Mouse (Mus musculus) forebrain, embryonic 12.5 days (tissue): ENCODE data around the gene Adamts18. TPM values are rescaled to one million over a fixed set of nuclear protein-coding genes. Genes with fewer than 3 reads are reported as not detected.

Experiments used
- ATAC-seq: fragments of 200-750 bp; cut with Nextera tagmentation; 2 replicates; pipeline ENCODE4 v1.8.0; 2017; ENCODE audit warnings: moderate TSS enrichment; ENCODE audit not compliant: low FRiP score
- H3K27ac ChIP-seq: fragments of 300-500 bp; sonication (generic); 2 replicates; pipeline ENCODE4 v1.5.1; 2016; ENCODE audit warnings: mild to moderate bottlenecking
- H3K27me3 ChIP-seq: fragments of 300-500 bp; sonication (generic); 2 replicates; pipeline ENCODE4 v1.6.1; 2016; ENCODE audit warnings: mild to moderate bottlenecking
- H3K36me3 ChIP-seq: fragments of 300-500 bp; sonication (generic); replicated peaks from 2 replicates; pipeline ENCODE4 v1.6.1; 2016; ENCODE audit warnings: mild to moderate bottlenecking
- H3K4me1 ChIP-seq: fragments of 300-500 bp; sonication (generic); 2 replicates; pipeline ENCODE4 v1.6.1; 2016
- H3K4me2 ChIP-seq: fragments of 300-500 bp; sonication (generic); 2 replicates; pipeline ENCODE4 v1.6.1; 2016; ENCODE audit warnings: mild to moderate bottlenecking, moderate library complexity
- H3K4me3 ChIP-seq: fragments of 300-500 bp; sonication (generic); replicated peaks from 2 replicates; pipeline ENCODE4 v1.5.1; 2016; ENCODE audit warnings: mild to moderate bottlenecking
- H3K9ac ChIP-seq: fragments of 300-500 bp; sonication (generic); 2 replicates; pipeline ENCODE4 v1.6.1; 2016; ENCODE audit warnings: mild to moderate bottlenecking
- H3K9me3 ChIP-seq: fragments of 300-500 bp; sonication (generic); 2 replicates; pipeline ENCODE4 v1.6.1; 2016
- WGBS: fragments of 180-500 bp; shearing (Covaris S2); methylation state at CpG from one replicate; pipeline ENCODE4 v1.1.7; 2016; 5-methylcytosine and 5-hydroxymethylcytosine counted together
- polyA plus RNA-seq: library from polyadenylated mRNA; unstranded; fragments of >200 nt; fragmentation: Nextera tagmentation; extraction: Ambion mirVana; gene quantifications from 2 replicates; pipeline ENCODE4 v1.2.1, GENCODE M21; 2016

Adamts18 gene
- polyA plus RNA-seq, 1 experiment from 2014 or later = 5.6 TPM

- no peaks in the 10 kb centered on the region for H3K9me3 ChIP-seq
- H3K4me1 ChIP-seq = 0 out of 2 replicates have a peak, but pooled peaks cover 3% of the 10 kb centered on the region
- no CpG with 5 or more reads among the region's 3 CpGs for WGBS
- H3K4me2 ChIP-seq = no peak overlapping the region
- no peaks in the 10 kb centered on the region for H3K27me3 ChIP-seq
- H3K9ac ChIP-seq = no peak overlapping the region
- no peak overlapping the region for H3K4me3 ChIP-seq
- no peak for ATAC-seq
- no peak overlapping the region for H3K27ac ChIP-seq
- H3K36me3 ChIP-seq = no peaks in the 10 kb centered on the region
Observed at GRCm38 (mm10) chr8:113783711-113784110, 64.8 kb downstream of the Adamts18 start.

GRCm38 (mm10) chr8:113781554-113781953 is 67.0 kb downstream of the Adamts18 start:
- no peaks in the 10 kb centered on the region for H3K9me3 ChIP-seq
- no peaks in the 10 kb centered on the region for H3K27me3 ChIP-seq
- no peak overlapping the region for H3K4me2 ChIP-seq
- ATAC-seq = no peak
- H3K36me3 ChIP-seq = no peaks in the 10 kb centered on the region
- H3K27ac ChIP-seq = no peak overlapping the region
- 26% methylated on average over 2 of the region's 2 CpGs for WGBS
- no peak overlapping the region for H3K9ac ChIP-seq
- 0 out of 2 replicates have a peak, but pooled peaks cover 3% of the 10 kb centered on the region for H3K4me1 ChIP-seq
- H3K4me3 ChIP-seq = no peak overlapping the region

GRCm38 (mm10) chr8:113775361-113775760 is 73.2 kb downstream of the Adamts18 start:
- no peaks in the 10 kb centered on the region for H3K9me3 ChIP-seq
- H3K27ac ChIP-seq = no peak overlapping the region
- no peaks in the 10 kb centered on the region for H3K27me3 ChIP-seq
- H3K36me3 ChIP-seq = no peaks in the 10 kb centered on the region
- H3K4me2 ChIP-seq = no peak overlapping the region
- H3K4me1 ChIP-seq = no peaks in the 10 kb centered on the region
- no peak overlapping the region for H3K4me3 ChIP-seq
- H3K9ac ChIP-seq = no peak overlapping the region
- 82% methylated on average over 6 of the region's 6 CpGs for WGBS
- no peak for ATAC-seq

- no peak overlapping the region for H3K9ac ChIP-seq
- no peak for ATAC-seq
- 24% methylated on average over 8 of the region's 8 CpGs for WGBS
Observed at GRCm38 (mm10) chr8:113768861-113769410, 79.6 kb downstream of the Adamts18 start.

GRCm38 (mm10) chr8:113765121-113765520 is 83.4 kb downstream of the Adamts18 start:
- Histone ChIP-seq H3K4me3 (no peak overlapping the region), H3K9ac (no peak overlapping the region), H3K27ac (no peak overlapping the region), H3K4me1 (no peaks in the 10 kb centered on the region), H3K9me3 (no peaks in the 10 kb centered on the region), H3K27me3 (no peaks in the 10 kb centered on the region), H3K36me3 (no peaks in the 10 kb centered on the region), H3K4me2 (no peak overlapping the region)
- WGBS = 82% methylated on average over 4 of the region's 4 CpGs
- no peak for ATAC-seq

More at GRCm38 (mm10) chr8:113768861-113769410, 79.6 kb downstream of the Adamts18 start:
- Histone ChIP-seq H3K27ac (no peak overlapping the region), H3K4me2 (no peak overlapping the region; the same call in 1 of the 2 replicates), H3K27me3 (no peaks in the 10 kb centered on the region), H3K9me3 (no peaks in the 10 kb centered on the region), H3K36me3 (no peaks in the 10 kb centered on the region), H3K4me3 (no peak overlapping the region), H3K4me1 (no peaks in the 10 kb centered on the region)

GRCm38 (mm10) chr8:113763592-113764355 is 84.8 kb downstream of the Adamts18 start:
- H3K4me1 ChIP-seq = no peaks in the 10 kb centered on the region
- H3K36me3 ChIP-seq = no peaks in the 10 kb centered on the region
- H3K9ac ChIP-seq = no peak overlapping the region
- no peak for ATAC-seq
- H3K27me3 ChIP-seq = no peaks in the 10 kb centered on the region
- H3K4me3 ChIP-seq = no peak overlapping the region
- 87% methylated on average over 10 of the region's 10 CpGs for WGBS
- H3K9me3 ChIP-seq = no peaks in the 10 kb centered on the region
- H3K4me2 ChIP-seq = no peak overlapping the region
- no peak overlapping the region for H3K27ac ChIP-seq

- Histone ChIP-seq H3K36me3 (no peaks in the 10 kb centered on the region), H3K4me3 (no peak overlapping the region), H3K27ac (no peak overlapping the region), H3K9ac (no peak overlapping the region), H3K9me3 (no peaks in the 10 kb centered on the region), H3K27me3 (no peaks in the 10 kb centered on the region), H3K4me1 (no peaks in the 10 kb centered on the region), H3K4me2 (no peak overlapping the region)
- WGBS = 79% methylated on average over 6 of the region's 6 CpGs
- no peak for ATAC-seq
Observed at GRCm38 (mm10) chr8:113762101-113762500, 86.4 kb downstream of the Adamts18 start.

GRCm38 (mm10) chr8:113755866-113756265 is 92.7 kb downstream of the Adamts18 start:
- ATAC-seq = no peak

GRCm38 (mm10) chr8:113753153-113753552 is 95.4 kb downstream of the Adamts18 start:
- 0 out of 2 replicates have a peak, but pooled peaks cover 5% of the 10 kb centered on the region for H3K4me1 ChIP-seq
- no peaks in the 10 kb centered on the region for H3K9me3 ChIP-seq
- H3K27me3 ChIP-seq = no peaks in the 10 kb centered on the region
- no peak for ATAC-seq
- no peaks in the 10 kb centered on the region for H3K36me3 ChIP-seq
- H3K27ac ChIP-seq = no peak overlapping the region
- no peak overlapping the region for H3K4me2 ChIP-seq
- WGBS = 90% methylated on average over 2 of the region's 2 CpGs
- no peak overlapping the region for H3K9ac ChIP-seq
- no peak overlapping the region for H3K4me3 ChIP-seq

More at GRCm38 (mm10) chr8:113755866-113756265, 92.7 kb downstream of the Adamts18 start:
- Histone ChIP-seq H3K4me3 (no peak overlapping the region), H3K4me1 (0 out of 2 replicates have a peak, but pooled peaks cover 5% of the 10 kb centered on the region), H3K27me3 (no peaks in the 10 kb centered on the region), H3K9me3 (no peaks in the 10 kb centered on the region), H3K9ac (no peak overlapping the region), H3K27ac (no peak overlapping the region), H3K36me3 (no peaks in the 10 kb centered on the region), H3K4me2 (no peak overlapping the region)
- WGBS = 61% methylated on average over 5 of the region's 5 CpGs

- no peak overlapping the region for H3K9ac ChIP-seq
- H3K9me3 ChIP-seq = no peaks in the 10 kb centered on the region
- no peak overlapping the region for H3K27ac ChIP-seq
- H3K4me3 ChIP-seq = no peak overlapping the region
- no peak for ATAC-seq
- H3K4me1 ChIP-seq = 0 out of 2 replicates have a peak, but pooled peaks cover 5% of the 10 kb centered on the region
- H3K4me2 ChIP-seq = no peak overlapping the region
- no peaks in the 10 kb centered on the region for H3K27me3 ChIP-seq
- WGBS = 77% methylated on average over 3 of the region's 3 CpGs
- H3K36me3 ChIP-seq = no peaks in the 10 kb centered on the region
Observed at GRCm38 (mm10) chr8:113752349-113752748, 96.2 kb downstream of the Adamts18 start.

- 88% methylated on average over 9 of the region's 9 CpGs for WGBS
- 0 out of 2 replicates have a peak, but pooled peaks cover 1% of the 10 kb centered on the region for H3K9me3 ChIP-seq
- H3K4me3 ChIP-seq = no peak overlapping the region
- H3K9ac ChIP-seq = no peak overlapping the region
- no peak overlapping the region for H3K27ac ChIP-seq
- no peak overlapping the region for H3K4me2 ChIP-seq
- no peaks in the 10 kb centered on the region for H3K4me1 ChIP-seq
- no peak for ATAC-seq
- no peaks in the 10 kb centered on the region for H3K36me3 ChIP-seq
- no peaks in the 10 kb centered on the region for H3K27me3 ChIP-seq
Observed at GRCm38 (mm10) chr8:113735496-113736060, 113.0 kb downstream of the Adamts18 start.

- no peaks in the 10 kb centered on the region for H3K27me3 ChIP-seq
- 71% methylated on average over 8 of the region's 8 CpGs for WGBS
- no peak for ATAC-seq
- no peaks in the 10 kb centered on the region for H3K9me3 ChIP-seq
- no peak overlapping the region for H3K4me3 ChIP-seq
- H3K4me1 ChIP-seq = peaks cover 7% of the 10 kb centered on the region; the same call in 1 of the 2 replicates
- no peaks in the 10 kb centered on the region for H3K36me3 ChIP-seq
- H3K9ac ChIP-seq = no peak overlapping the region
- no peak overlapping the region for H3K27ac ChIP-seq
- H3K4me2 ChIP-seq = no peak overlapping the region
Observed at GRCm38 (mm10) chr8:113725331-113725730, 123.2 kb downstream of the Adamts18 start.
